Mouse (Mus musculus) hindbrain, embryonic 13.5 days (tissue): ENCODE measurements around the gene Tcaf1. TPM values are rescaled to one million over a fixed set of nuclear protein-coding genes. Genes with fewer than 3 reads are reported as not detected.
A peak's percentile ranks its signal among the peaks of the same experiment; 100 is the strongest.

ENCODE experiments used
- ATAC-seq: fragments of 200-750 bp; cut with Nextera tagmentation; 2 replicates; pipeline ENCODE4 v1.8.0; 2017; ENCODE audit warnings: moderate TSS enrichment; ENCODE audit not compliant: low FRiP score
- H3K27ac ChIP-seq: fragments of 300-500 bp; sonication (generic); 2 replicates; pipeline ENCODE4 v1.5.1; 2015; ENCODE audit warnings: inconsistent platforms, mild to moderate bottlenecking, moderate library complexity
- H3K27me3 ChIP-seq: fragments of 300-500 bp; sonication (generic); 2 replicates; pipeline ENCODE4 v1.6.1; 2015; ENCODE audit warnings: mild to moderate bottlenecking, inconsistent platforms
- H3K36me3 ChIP-seq: fragments of 300-500 bp; sonication (generic); 2 replicates; pipeline ENCODE4 v1.6.1; 2015; ENCODE audit warnings: mild to moderate bottlenecking, inconsistent platforms
- H3K4me1 ChIP-seq: fragments of 300-500 bp; sonication (generic); replicated peaks from 2 replicates; pipeline ENCODE4 v1.6.1; 2015; ENCODE audit warnings: inconsistent platforms
- H3K4me2 ChIP-seq: fragments of 300-500 bp; sonication (generic); 2 replicates; pipeline ENCODE4 v1.6.1; 2015; ENCODE audit warnings: inconsistent platforms, mild to moderate bottlenecking, moderate library complexity
- H3K4me3 ChIP-seq: fragments of 300-500 bp; sonication (generic); 2 replicates; pipeline ENCODE4 v1.5.1; 2015; ENCODE audit warnings: mild to moderate bottlenecking, inconsistent platforms
- H3K9ac ChIP-seq: fragments of 300-500 bp; sonication (generic); 2 replicates; pipeline ENCODE4 v1.6.1; 2015; ENCODE audit warnings: mild to moderate bottlenecking, inconsistent platforms
- H3K9me3 ChIP-seq: fragments of 300-500 bp; sonication (generic); 2 replicates; pipeline ENCODE4 v1.6.1; 2016; ENCODE audit warnings: inconsistent platforms
- WGBS: fragments of 180-500 bp; shearing (Covaris S2); methylation state at CpG from one replicate; pipeline ENCODE4 v1.1.7; 2015; 5-methylcytosine and 5-hydroxymethylcytosine counted together
- polyA plus RNA-seq: library from polyadenylated mRNA; unstranded; fragments of >200 nt; fragmentation: Nextera tagmentation; extraction: Ambion mirVana; gene quantifications from 2 replicates; pipeline ENCODE4 v1.2.1, GENCODE M21; 2015

Gene Tcaf1
- polyA plus RNA-seq: 224 and 234 TPM in 2 replicates

- under 1% methylated on average over 28 of the region's 28 CpGs for WGBS
These were observed at the start of gene Tcaf1 for GRCm38 (mm10) chr6:42709291-42710211. Gene Tcaf1 (minus strand): TSS chr6:42710088.

GRCm38 (mm10) chr6:42756104-42756503 lies 46.2 kb upstream of the Tcaf1 start, which contains the start of gene Olfr38:
Gene Olfr38 (plus strand): TSS chr6:42756404.
- no peak within 1 kb of the TSS for H3K4me2 ChIP-seq
- no peak within 1 kb of the TSS for H3K9ac ChIP-seq
- no peak within 1 kb of the TSS for H3K27ac ChIP-seq
- H3K27me3 ChIP-seq: no peaks in the 10 kb centered on the region
- H3K36me3 ChIP-seq: no peaks in the 10 kb centered on the region
- 87% methylated on average over 1 of the region's 1 CpGs for WGBS
- H3K4me3 ChIP-seq: no peak within 1 kb of the TSS
- H3K4me1 ChIP-seq: no peaks in the 10 kb centered on the region
- no peaks in the 10 kb centered on the region for H3K9me3 ChIP-seq
- no peak for ATAC-seq

More at GRCm38 (mm10) chr6:42709291-42710211, at the start of gene Tcaf1:
- no peaks in the 10 kb centered on the region for H3K9me3 ChIP-seq
- H3K27ac ChIP-seq: peak within 1 kb of the TSS; percentile 98
- ATAC-seq: peak; percentile 99
- no peaks in the 10 kb centered on the region for H3K27me3 ChIP-seq
- peak within 1 kb of the TSS; percentile 95 for H3K9ac ChIP-seq
- peaks cover 21% of the 10 kb centered on the region for H3K4me1 ChIP-seq
- H3K36me3 ChIP-seq: no peaks in the 10 kb centered on the region
- H3K4me2 ChIP-seq: peak within 1 kb of the TSS; percentile 70
- H3K4me3 ChIP-seq: peak within 1 kb of the TSS; percentile 81

DNA sequence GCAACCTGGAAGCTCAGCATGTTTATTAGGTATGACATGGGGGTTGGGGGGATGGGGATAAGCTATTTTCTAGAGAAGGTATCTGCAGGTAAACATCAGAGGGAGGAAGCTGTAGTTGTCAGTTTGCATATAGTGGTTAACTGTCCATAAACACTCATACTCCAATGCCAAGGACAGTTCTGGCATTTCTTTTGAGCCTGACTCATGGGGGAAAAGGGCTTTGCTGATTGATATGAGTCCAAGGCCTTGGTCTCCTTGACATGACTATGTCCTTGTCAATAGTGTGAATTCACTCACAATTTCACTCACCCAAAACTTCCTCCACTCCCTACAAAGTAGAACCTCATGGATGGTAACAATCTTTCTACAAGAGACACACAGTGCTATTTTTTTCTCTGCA lies 38.0 kb upstream of the Tcaf1 start:
- Histone ChIP-seq H3K27me3 (no peaks in the 10 kb centered on the region), H3K4me2 (no peak overlapping the region), H3K9ac (no peak overlapping the region), H3K4me3 (no peak overlapping the region), H3K9me3 (no peaks in the 10 kb centered on the region), H3K27ac (no peak overlapping the region), H3K4me1 (no peaks in the 10 kb centered on the region), H3K36me3 (no peaks in the 10 kb centered on the region)
- ATAC-seq: no peak

DNA sequence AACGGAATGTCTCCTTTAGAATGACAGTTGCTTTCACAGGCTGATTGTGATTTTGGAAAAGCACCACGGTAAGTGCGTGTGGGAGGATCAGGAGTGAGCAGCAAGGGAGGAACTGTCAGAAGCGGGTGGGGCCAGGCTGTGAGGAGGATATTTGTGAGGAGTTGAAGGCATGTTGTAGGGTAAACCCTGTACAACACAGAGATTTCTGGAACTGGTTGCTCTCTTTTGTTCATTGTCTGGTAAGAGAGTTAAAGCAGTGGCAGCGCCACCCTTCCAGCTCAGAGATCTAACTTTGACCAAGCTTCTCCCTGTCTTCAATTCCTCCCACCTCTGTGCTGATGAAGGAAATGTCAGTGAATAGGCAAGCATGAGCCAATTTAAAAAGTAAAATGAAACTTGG lies 32.4 kb upstream of the Tcaf1 start:
- Histone ChIP-seq H3K27me3 (no peaks in the 10 kb centered on the region), H3K4me2 (no peak overlapping the region), H3K36me3 (no peaks in the 10 kb centered on the region), H3K27ac (no peak overlapping the region), H3K4me3 (no peak overlapping the region), H3K9ac (no peak overlapping the region), H3K9me3 (no peaks in the 10 kb centered on the region), H3K4me1 (no peaks in the 10 kb centered on the region)
- no peak for ATAC-seq
- 80% methylated on average over 5 of the region's 5 CpGs for WGBS

GRCm38 (mm10) chr6:42739071-42739470 lies 29.2 kb upstream of the Tcaf1 start, which contains the start of gene Olfr453:
Gene Olfr453 (plus strand): TSS chr6:42739371.
- ATAC-seq: no peak
- H3K9me3 ChIP-seq: no peaks in the 10 kb centered on the region
- H3K4me2 ChIP-seq: no peak within 1 kb of the TSS
- H3K9ac ChIP-seq: no peak within 1 kb of the TSS
- no peak within 1 kb of the TSS for H3K27ac ChIP-seq
- no peaks in the 10 kb centered on the region for H3K27me3 ChIP-seq
- no peaks in the 10 kb centered on the region for H3K36me3 ChIP-seq
- WGBS: 97% methylated on average over 1 of the region's 1 CpGs
- no peak within 1 kb of the TSS for H3K4me3 ChIP-seq
- H3K4me1 ChIP-seq: no peaks in the 10 kb centered on the region

- no peak overlapping the region for H3K4me2 ChIP-seq
- no peak for ATAC-seq
These were observed 8.1 kb upstream of the Tcaf1 start for GRCm38 (mm10) chr6:42717973-42718372.

DNA sequence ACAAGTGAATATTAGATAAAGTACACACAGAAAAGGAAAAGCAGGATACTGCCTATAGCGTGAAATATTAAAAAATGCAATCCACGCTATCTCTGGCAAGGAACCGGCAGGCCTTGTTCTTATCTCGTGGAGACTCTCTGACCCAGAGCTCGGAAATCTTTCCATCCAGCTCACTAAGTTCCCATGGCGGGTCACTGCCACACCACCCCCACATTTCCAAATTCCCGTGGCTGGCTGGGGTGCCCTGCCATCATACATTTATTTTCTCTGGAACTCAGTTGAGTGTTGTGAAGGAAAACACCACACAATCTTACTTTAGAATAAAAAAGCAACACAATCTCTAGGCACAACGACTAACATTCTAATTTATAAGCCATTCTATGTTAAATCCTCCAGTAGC lies 4.8 kb upstream of the Tcaf1 start:
- H3K4me3 ChIP-seq: no peak overlapping the region
- no peaks in the 10 kb centered on the region for H3K9me3 ChIP-seq
- no peaks in the 10 kb centered on the region for H3K27me3 ChIP-seq
- H3K4me1 ChIP-seq: no peaks in the 10 kb centered on the region
- no peaks in the 10 kb centered on the region for H3K36me3 ChIP-seq
- no peak overlapping the region for H3K27ac ChIP-seq
- H3K4me2 ChIP-seq: no peak overlapping the region
- 72% methylated on average over 8 of the region's 8 CpGs for WGBS
- ATAC-seq: no peak
- no peak overlapping the region for H3K9ac ChIP-seq

More at GRCm38 (mm10) chr6:42717973-42718372, 8.1 kb upstream of the Tcaf1 start:
- no peak overlapping the region for H3K27ac ChIP-seq
- H3K4me3 ChIP-seq: no peak overlapping the region
- no peaks in the 10 kb centered on the region for H3K27me3 ChIP-seq
- H3K9ac ChIP-seq: no peak overlapping the region
- no peaks in the 10 kb centered on the region for H3K9me3 ChIP-seq
- H3K36me3 ChIP-seq: no peaks in the 10 kb centered on the region
- H3K4me1 ChIP-seq: no peaks in the 10 kb centered on the region

GRCm38 (mm10) chr6:42692517-42693190 lies 17.2 kb downstream of the Tcaf1 start:
- peak; percentile 93 for ATAC-seq
- peaks cover 25% of the 10 kb centered on the region for H3K36me3 ChIP-seq

GRCm38 (mm10) chr6:42692154-42692516 lies 17.8 kb downstream of the Tcaf1 start:
- WGBS: 0% methylated on average over 10 of the region's 10 CpGs
- H3K4me3 ChIP-seq: peak overlapping the region; percentile 83
- peak overlapping the region; percentile 76 for H3K4me2 ChIP-seq
- peaks cover 26% of the 10 kb centered on the region for H3K36me3 ChIP-seq
- peaks cover 34% of the 10 kb centered on the region for H3K4me1 ChIP-seq
- no peaks in the 10 kb centered on the region for H3K9me3 ChIP-seq
- peak overlapping the region; percentile 99 for H3K27ac ChIP-seq
- peak; percentile 90 for ATAC-seq
- H3K27me3 ChIP-seq: no peaks in the 10 kb centered on the region
- H3K9ac ChIP-seq: peak overlapping the region; percentile 96

More at GRCm38 (mm10) chr6:42692517-42693190, 17.2 kb downstream of the Tcaf1 start:
- under 1% methylated on average over 32 of the region's 32 CpGs for WGBS
- Histone ChIP-seq H3K4me1 (peaks cover 34% of the 10 kb centered on the region), H3K27ac (peak overlapping the region; percentile 99), H3K4me2 (peak overlapping the region; percentile 76), H3K4me3 (peak overlapping the region; percentile 83), H3K27me3 (no peaks in the 10 kb centered on the region), H3K9me3 (0 out of 2 replicates have a peak, but pooled peaks cover under 1% of the 10 kb centered on the region), H3K9ac (peak overlapping the region; percentile 96)

- Histone ChIP-seq H3K27me3 (no peaks in the 10 kb centered on the region), H3K9ac (no peak overlapping the region), H3K27ac (no peak overlapping the region), H3K4me1 (peaks cover 31% of the 10 kb centered on the region), H3K4me2 (no peak overlapping the region), H3K4me3 (no peak overlapping the region), H3K9me3 (no peaks in the 10 kb centered on the region), H3K36me3 (peaks cover 35% of the 10 kb centered on the region)
- ATAC-seq: no peak
These were observed 20.1 kb downstream of the Tcaf1 start for GRCm38 (mm10) chr6:42689761-42690160.

- Histone ChIP-seq H3K27ac (no peak overlapping the region), H3K27me3 (no peaks in the 10 kb centered on the region), H3K9ac (no peak overlapping the region), H3K4me1 (peaks cover 26% of the 10 kb centered on the region), H3K4me3 (no peak overlapping the region), H3K36me3 (peaks cover 48% of the 10 kb centered on the region), H3K9me3 (no peaks in the 10 kb centered on the region), H3K4me2 (no peak overlapping the region)
- 96% methylated on average over 5 of the region's 5 CpGs for WGBS
- ATAC-seq: no peak
These were observed 22.0 kb downstream of the Tcaf1 start for GRCm38 (mm10) chr6:42687907-42688306.

GRCm38 (mm10) chr6:42680077-42680476 lies 29.8 kb downstream of the Tcaf1 start:
- Histone ChIP-seq H3K4me1 (no peaks in the 10 kb centered on the region), H3K4me3 (no peak overlapping the region), H3K27me3 (no peaks in the 10 kb centered on the region), H3K36me3 (peaks cover 78% of the 10 kb centered on the region), H3K27ac (no peak overlapping the region), H3K9me3 (no peaks in the 10 kb centered on the region), H3K4me2 (no peak overlapping the region), H3K9ac (no peak overlapping the region)
- WGBS: 88% methylated on average over 7 of the region's 7 CpGs
- no peak for ATAC-seq
